Mouse (Mus musculus) layer of hippocampus, postnatal 36 days (tissue): Measurements from ENCODE around the gene Gm5862. TPM values are rescaled to one million over a fixed set of nuclear protein-coding genes. Genes with fewer than 3 reads are reported as not detected.
"Not testable (repeated sequence)": the region's sequence is repeated elsewhere in the genome, so short reads cannot be mapped to it uniquely, and the experiment has no call there.

Source experiments
- DNase-seq, 2 experiments: peaks; one replicate each; pipeline ENCODE4 v3.0.0; 2022
- total RNA-seq, 2 experiments: library from RNA; stranded (reverse); gene quantifications; 2 replicates each; pipeline ENCODE4 v1.2.3; 2021

Gene Gm5862
- not detected for total RNA-seq

- DNase-seq, result not testable (repeated sequence)
These were observed at the start of gene Gm5862 for GRCm38 (mm10) chr5:26022816-26023215. Gene Gm5862, minus strand, starts transcription at chr5:26022916.

GRCm38 (mm10) chr5:26070716-26071115 is 48.0 kb upstream of the Gm5862 start:
- DNase-seq, result no peak

- not testable (repeated sequence) for DNase-seq
These were observed 35.8 kb upstream of the Gm5862 start, which contains the start of gene Gm7347 for GRCm38 (mm10) chr5:26058481-26058880. Gene Gm7347, minus strand, starts transcription at chr5:26058581.

- DNase-seq, result not testable (repeated sequence)
These were observed 16.7 kb upstream of the Gm5862 start, which contains the start of gene Speer4a for GRCm38 (mm10) chr5:26039458-26039857. Gene Speer4a, minus strand, starts transcription at chr5:26039558.

- DNase-seq, result not testable (repeated sequence)
These were observed 15.0 kb downstream of the Gm5862 start for GRCm38 (mm10) chr5:26007697-26008096.

GRCm38 (mm10) chr5:26006937-26007695 is 15.6 kb downstream of the Gm5862 start:
- DNase-seq, result peak; percentile 19 to 38

- DNase-seq, result not testable (repeated sequence)
These were observed 18.0 kb downstream of the Gm5862 start, which contains the start of gene Gm1979 for GRCm38 (mm10) chr5:26004698-26005097. Gene Gm1979, minus strand, starts transcription at chr5:26004798.

GRCm38 (mm10) chr5:25988550-25988949 is 34.2 kb downstream of the Gm5862 start, which contains the start of gene Gm21698:
Gene Gm21698, minus strand, starts transcription at chr5:25988650.
- not testable (repeated sequence) for DNase-seq

- not testable (repeated sequence) for DNase-seq
These were observed 50.2 kb downstream of the Gm5862 start, which contains the start of gene Gm21680 for GRCm38 (mm10) chr5:25972563-25972962. Gene Gm21680, minus strand, starts transcription at chr5:25972663.

Other genes with a start within 250 kb of the Gm5862 start
- not detected for gene Gm21663, start 80.5 kb downstream of the Gm5862 start, total RNA-seq
- not detected for gene Gm21671, start 68.5 kb downstream of the Gm5862 start, total RNA-seq
- not detected for gene Gm21680, start 50.3 kb downstream of the Gm5862 start, total RNA-seq
- not detected for gene Gm21698, start 34.3 kb downstream of the Gm5862 start, total RNA-seq
- gene Gm1979, start 18.1 kb downstream of the Gm5862 start, total RNA-seq, result not detected
- not detected for gene Speer4a, start 16.6 kb upstream of the Gm5862 start, total RNA-seq
- not detected for gene Gm7347, start 35.7 kb upstream of the Gm5862 start, total RNA-seq
- not detected for gene Gm10471, start 66.4 kb upstream of the Gm5862 start, total RNA-seq
- gene 5031410I06Rik, start 82.4 kb upstream of the Gm5862 start, total RNA-seq, result not detected
- gene Gm10220, start 98.5 kb upstream of the Gm5862 start, total RNA-seq, result not detected
- under 1 TPM; 0.40 to 0.53 TPM for gene Gm7361, start 234.8 kb upstream of the Gm5862 start, total RNA-seq